Mouse (Mus musculus) frontal cortex, postnatal 25 days (tissue): ENCODE measurements around the gene Gm8024.
"Not testable (repeated sequence)": the region's sequence is repeated elsewhere in the genome, so short reads cannot be mapped to it uniquely, and the experiment has no call there.

Experiments used
- DNase-seq, 2 experiments: peaks; one replicate each; pipeline ENCODE4 v3.0.0; 2022; ENCODE audit warnings: low spot score in 2 of 2

Gene Gm8024

DNA sequence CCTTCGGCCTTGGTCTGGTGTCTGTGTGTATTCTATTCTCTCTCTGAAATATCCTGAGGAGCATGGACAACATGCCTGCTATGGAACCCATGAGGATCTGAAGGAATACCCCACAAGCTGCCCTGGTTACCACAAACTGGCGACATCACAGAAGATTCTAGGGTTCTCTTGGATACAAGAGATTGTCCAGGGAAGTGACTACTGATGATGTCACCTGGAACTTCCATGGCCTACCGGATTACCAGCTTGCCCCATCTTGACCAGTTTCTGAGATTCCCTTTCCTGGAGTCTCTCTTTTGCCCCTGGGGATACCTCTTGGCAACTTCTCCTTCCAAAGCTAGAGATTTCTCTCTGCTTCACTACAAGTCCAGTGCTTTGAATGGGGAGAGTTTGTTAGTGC, at the start of gene Gm8024:
Gene Gm8024, minus strand, starts transcription at position 101 of the 400 bp plus-strand sequence.
- DNase-seq = not testable (repeated sequence)

- peak; percentile 25 to 44 for DNase-seq
Observed at GRCm38 (mm10) chr14:42543170-42543701, 19.2 kb upstream of the Gm8024 start.

- not testable (repeated sequence) for DNase-seq
Observed at GRCm38 (mm10) chr14:42542316-42543169, 18.5 kb upstream of the Gm8024 start.

DNA sequence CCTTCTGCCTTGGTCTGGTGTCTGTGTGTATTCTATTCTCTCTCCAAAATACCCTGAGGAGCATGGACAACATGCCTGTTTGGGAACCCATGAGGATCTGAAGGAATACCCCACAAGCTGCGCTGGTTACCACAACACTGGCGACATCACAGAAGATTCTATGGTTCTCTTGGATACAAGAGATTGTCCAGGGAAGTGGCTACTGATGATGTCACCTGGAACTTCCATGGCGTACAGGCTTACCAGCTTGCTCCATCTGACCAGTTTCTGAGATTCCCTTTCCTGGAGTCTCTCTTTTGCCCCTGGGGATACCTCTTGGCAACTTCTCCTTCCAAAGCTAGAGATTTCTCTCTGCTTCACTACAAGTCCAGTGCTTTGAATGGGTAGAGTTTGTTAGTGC, 21.8 kb downstream of the Gm8024 start, which contains the start of gene Gm8020:
Gene Gm8020, minus strand, starts transcription at position 101 of the 400 bp plus-strand sequence.
- DNase-seq = not testable (repeated sequence)
